11 mouse cellular contexts compared by ENCODE assay signal in genomic region chr15:30610613-30611012, GRCm38 (mm10).
A peak's percentile ranks its signal among the peaks of the same experiment; 100 is the strongest.
DNase-seq lines count a peak whose midpoint lies in the region; ATAC-seq lines count a peak whose summit lies in the region.
"Had no signal": no experiment of that assay in that cellular context is flagged by ENCODE, and none has a peak within 500 bp of the region (broad histone marks: within the 10 kb centered on the region; RNA-seq: fewer than 3 reads in every experiment).

No protein-coding gene starts in this region.

- no peak overlapping the region for H3K4me3 ChIP-seq in heart, embryonic 11.5 days (ENCODE audit: low read depth, low read length)

- H3K27me3 ChIP-seq in heart, embryonic 11.5 days (ENCODE audit: control insufficient read depth, insufficient read depth, low read length) = no peaks in the 10 kb centered on the region

- no peak overlapping the region for H3K9ac ChIP-seq in heart, embryonic 11.5 days (ENCODE audit: low read depth, low read length)

- no peak for ATAC-seq in heart, embryonic 11.5 days (replicated peaks; ENCODE audit: insufficient number of reproducible peaks, low FRiP score, low TSS enrichment)
- peak; percentile 95 for ATAC-seq in inflammation-experienced regulatory T-cells, adult 6 months
- ATAC-seq: forebrain, embryonic 16.5 days had no signal

- H3K36me3 ChIP-seq in heart, embryonic 11.5 days (ENCODE audit: control insufficient read depth, insufficient read depth, low read length) = no peaks in the 10 kb centered on the region

- WGBS in heart, embryonic 11.5 days (ENCODE audit: insufficient replicate concordance) = 66% methylated on average over 7 of the region's 7 CpGs

- no peaks in the 10 kb centered on the region for H3K4me1 ChIP-seq in heart, embryonic 11.5 days (ENCODE audit: control insufficient read depth, insufficient read depth, low read length)

- H3K4me2 ChIP-seq in heart, embryonic 11.5 days = no peak overlapping the region

- DNase-seq in heart, adult 11 months = peak; percentile 95
- DNase-seq in B cell, adult 2 months = peak; percentile 54 to 59
- peak; percentile 68 to 69 for DNase-seq in natural killer cell, adult 2 months (ENCODE audit: low spot score in 2 of 2)
- no peak for DNase-seq in left cerebral cortex, adult 8-10 months (ENCODE audit: low spot score in 2 of 2)
- no peak for DNase-seq in embryo, embryonic 10.5 days (ENCODE audit: low spot score)
- no peak for DNase-seq in MN1 (ENCODE audit: low spot score)
- DNase-seq: cerebellum, postnatal 25 days; right cerebral cortex, postnatal 25 days had no signal

- H3K27ac ChIP-seq in heart, embryonic 11.5 days (ENCODE audit: low read depth, low read length) = no peak overlapping the region

- H3K9me3 ChIP-seq in heart, embryonic 11.5 days (replicated peaks; ENCODE audit: control insufficient read depth, low read length) = no peaks in the 10 kb centered on the region

Comparison
In these comparisons a context has a peak if more than half of its experiments do, and no peak if none do; other contexts are left out.
1. DNase-seq: peak in heart, adult 11 months (single experiment), B cell, adult 2 months (2 of 2) and natural killer cell, adult 2 months (2 of 2); none in left cerebral cortex, adult 8-10 months (0 of 2), embryo, embryonic 10.5 days (single experiment) and MN1 (single experiment).